Mouse (Mus musculus) CH12.LX (cell line): ENCODE measurements around the gene Chaf1a. TPM values are rescaled to one million over a fixed set of nuclear protein-coding genes. Genes with fewer than 3 reads are reported as not detected.

Source experiments
- DNase-seq: peaks from one replicate; pipeline ENCODE4 v3.0.0-alpha.2; 2013; ENCODE audit errors: extremely low read depth
- H3K27ac ChIP-seq: 2 replicates; pipeline ENCODE4 v1.5.1; 2012; ENCODE audit warnings: low read depth, mild to moderate bottlenecking, control low read depth, moderate library complexity; ENCODE audit not compliant: insufficient read depth
- H3K27me3 ChIP-seq: replicated peaks from 2 replicates; pipeline ENCODE3; 2012; ENCODE audit warnings: inconsistent platforms
- H3K36me3 ChIP-seq, 2 experiments: replicated peaks in 1 of 2; 2 replicates each; pipeline versions ENCODE3 to v1.6.1; 2012; ENCODE audit warnings: inconsistent platforms in 1 of 2, low read length in 1 of 2, mild to moderate bottlenecking in 1 of 2, mixed read lengths in 1 of 2, moderate library complexity in 1 of 2; ENCODE audit not compliant: control insufficient read depth in 1 of 2, insufficient read depth in 1 of 2
- H3K4me1 ChIP-seq, 2 experiments: 2 replicates each; pipeline ENCODE4 v1.6.1; 2012; ENCODE audit warnings: inconsistent platforms in 1 of 2, moderate library complexity in 1 of 2; ENCODE audit not compliant: insufficient read depth in 2 of 2, control insufficient read depth in 1 of 2
- H3K4me2 ChIP-seq: 2 replicates; pipeline ENCODE4 v1.6.1; 2012; ENCODE audit warnings: low read depth, mild to moderate bottlenecking, control low read depth; ENCODE audit not compliant: poor library complexity, insufficient read depth, severe bottlenecking
- H3K4me3 ChIP-seq, 3 experiments: fragments of 150-350 bp in 1 of 3; sonication (generic) in 1 of 3; replicated peaks in 1 of 3; 2 replicates each; pipeline versions ENCODE3 to v1.5.1; 2011 to 2012; ENCODE audit warnings: low read depth in 2 of 3, low read length in 2 of 3, mild to moderate bottlenecking in 2 of 3, moderate library complexity in 2 of 3, control low read depth in 1 of 3, improper control_type of control experiment in 1 of 3, inconsistent platforms in 1 of 3, mixed read lengths in 1 of 3; ENCODE audit not compliant: poor library complexity in 1 of 3
- H3K79me2 ChIP-seq: replicated peaks from 2 replicates; pipeline ENCODE4 v1.6.1; 2012; ENCODE audit warnings: mild to moderate bottlenecking, moderate library complexity; ENCODE audit not compliant: control insufficient read depth, poor library complexity, insufficient read depth, severe bottlenecking; ENCODE audit errors: extremely low read depth
- H3K9ac ChIP-seq: 2 replicates; pipeline ENCODE4 v1.6.1; 2012; ENCODE audit warnings: low read depth, mild to moderate bottlenecking, control low read depth, moderate library complexity; ENCODE audit not compliant: insufficient read depth
- H3K9me3 ChIP-seq: replicated peaks from 2 replicates; pipeline ENCODE3; 2012; ENCODE audit warnings: low read length, inconsistent platforms, mixed read lengths
- CHD1 ChIP-seq: IDR thresholded peaks from 2 replicates; pipeline ENCODE4 v1.6.1; 2012; ENCODE audit warnings: low read depth, low read length, improper control_type of control experiment, inconsistent platforms
- CTCF ChIP-seq, 2 experiments: IDR thresholded peaks in 1 of 2; conservative IDR thresholded peaks in 1 of 2; 2 replicates each; pipeline ENCODE4 v1.5.1; 2011 to 2012; ENCODE audit warnings: low read depth in 2 of 2, low read length in 2 of 2, improper control_type of control experiment in 1 of 2, inconsistent platforms in 1 of 2, mild to moderate bottlenecking in 1 of 2, moderate library complexity in 1 of 2
- ELF1 ChIP-seq: IDR thresholded peaks from 2 replicates; pipeline ENCODE4 v1.6.1; 2014; ENCODE audit warnings: low read depth, mild to moderate bottlenecking, inconsistent platforms, low read length, improper control_type of control experiment
- EP300 ChIP-seq: IDR thresholded peaks from 2 replicates; pipeline ENCODE4 v1.6.1; 2011; ENCODE audit warnings: low read length, improper control_type of control experiment
- GABPA ChIP-seq: IDR thresholded peaks from 2 replicates; pipeline ENCODE4 v1.6.1; 2012; ENCODE audit warnings: low read depth, low read length, improper control_type of control experiment, inconsistent platforms; ENCODE audit not compliant: insufficient replicate concordance
- IRF4 ChIP-seq: IDR thresholded peaks from 2 replicates; pipeline ENCODE4 v1.6.1; 2014; ENCODE audit warnings: low read depth, mild to moderate bottlenecking, inconsistent platforms, low read length, improper control_type of control experiment
- JUND ChIP-seq: conservative IDR thresholded peaks from 2 replicates; pipeline ENCODE4 v1.6.1; 2011; ENCODE audit warnings: low read depth, low read length, improper control_type of control experiment
- MAZ ChIP-seq: IDR thresholded peaks from 2 replicates; pipeline ENCODE4 v1.6.1; 2012; ENCODE audit warnings: low read depth, mild to moderate bottlenecking, inconsistent platforms, low read length, improper control_type of control experiment, moderate library complexity
- MYC ChIP-seq: IDR thresholded peaks from 2 replicates; pipeline ENCODE4 v1.6.1; 2011; ENCODE audit warnings: low read depth, mild to moderate bottlenecking, improper control_type of control experiment, low read length
- PAX5 ChIP-seq: IDR thresholded peaks from 2 replicates; pipeline ENCODE4 v1.6.1; 2012; ENCODE audit warnings: low read length, inconsistent platforms, mixed read lengths
- RCOR1 ChIP-seq: conservative IDR thresholded peaks from 2 replicates; pipeline ENCODE4 v1.6.1; 2012; ENCODE audit warnings: low read depth, mild to moderate bottlenecking, inconsistent platforms, low read length, improper control_type of control experiment
- TBP ChIP-seq: conservative IDR thresholded peaks from 2 replicates; pipeline ENCODE4 v1.6.1; 2011; ENCODE audit warnings: low read depth, low read length, improper control_type of control experiment
- ZC3H11A ChIP-seq: IDR thresholded peaks from 2 replicates; pipeline ENCODE4 v1.6.1; 2012; ENCODE audit warnings: low read depth, mild to moderate bottlenecking, inconsistent platforms, low read length, improper control_type of control experiment
- ZNF384 ChIP-seq: IDR thresholded peaks from 2 replicates; pipeline ENCODE4 v1.6.1; 2012; ENCODE audit warnings: low read depth, low read length, improper control_type of control experiment, inconsistent platforms
- dilution Hi-C: fragments of 300-500 bp; cut with MboI; formaldehyde crosslinking; loops from 2 replicates; pipeline ENCODE4 v1.14.3; 2020; ENCODE audit warnings: low sequenced_read_pairs; ENCODE audit not compliant: extremely low pct_unique_long_range_greater_than_20kb, extremely low pct_ligation_motif_present
- in situ Hi-C: fragments of 300-500 bp; cut with MboI; formaldehyde crosslinking; loops from 3 replicates; pipeline ENCODE4 v1.14.3; 2019; ENCODE audit warnings: low sequenced_read_pairs, low pct_ligation_motif_present, low pct_unique_long_range_greater_than_20kb, mixed read lengths
- polyA plus RNA-seq: library from polyadenylated mRNA; unstranded; fragments of >175 nt; gene quantifications from 2 replicates; pipeline ENCODE4 v1.2.1, GENCODE M21; 2012; ENCODE audit warnings: low read depth; ENCODE audit not compliant: insufficient read length
- total RNA-seq, 2 experiments: library from RNA; depleted of rRNA; stranded (reverse); fragments of 300-350 nt in 1 of 2; fragments of >200 nt in 1 of 2; gene quantifications; 2 replicates each; pipeline ENCODE4 v1.2.3; 2012 to 2014

The Chaf1a gene
- total and polyA plus RNA-seq, 3 experiments, result 18.4 to 97.1 (median 39.3) TPM

DNA sequence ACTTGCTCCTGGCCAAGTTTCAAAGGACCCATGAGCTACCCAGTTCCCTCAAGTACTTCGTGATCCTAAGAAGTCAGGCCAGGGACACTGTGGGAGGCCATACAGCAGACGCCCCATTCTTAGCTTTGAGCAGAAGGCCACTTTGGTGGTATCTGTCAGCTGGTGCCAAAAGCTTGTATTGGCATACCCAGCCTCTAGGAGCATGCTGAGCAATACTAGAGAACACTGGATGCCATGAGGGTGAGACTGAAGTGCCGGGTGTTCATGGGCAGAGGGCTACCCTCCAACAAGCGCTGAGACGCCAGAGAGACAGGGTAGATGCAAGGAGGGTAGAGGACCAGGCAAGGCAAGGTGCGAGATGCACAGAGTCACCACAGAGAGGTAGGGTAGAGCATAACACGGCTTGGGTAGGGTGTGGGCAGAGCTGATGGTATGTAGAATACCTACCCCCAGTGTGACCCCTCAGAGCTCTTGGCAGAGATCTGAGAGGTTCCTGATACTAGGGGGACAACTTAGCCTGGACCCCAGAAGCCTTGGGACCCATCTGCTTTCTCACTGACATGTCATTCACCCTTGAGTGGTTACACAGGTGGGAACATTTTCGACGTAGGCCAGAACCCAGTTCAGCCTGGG is 9.9 kb upstream of the Chaf1a start:
- Histone ChIP-seq H3K79me2 (peaks cover 79% of the 10 kb centered on the region), H3K9me3 (no peaks in the 10 kb centered on the region), H3K4me1 (peaks cover 25 to 93% of the 10 kb centered on the region in 2 experiments), H3K4me3 (no peak overlapping the region), H3K27me3 (no peaks in the 10 kb centered on the region), H3K36me3 (peaks cover 35 to 82% of the 10 kb centered on the region in 2 experiments), H3K9ac (no peak overlapping the region), H3K4me2 (no peak overlapping the region), H3K27ac (no peak overlapping the region)
- in situ Hi-C loops (no loop called here), dilution Hi-C loops (no loop called here)
- no peak for DNase-seq
- TF ChIP-seq RCOR1 (no peak), CTCF (conservative IDR thresholded peaks at IDR 0.05 in 1 of 2, IDR thresholded peaks at IDR 0.05 in 1 of 2; ENCODE audit: low read depth in 2 of 2, low read length in 2 of 2) (no peak), PAX5 (no peak), ELF1 (no peak), EP300 (no peak), MYC (no peak)

DNA sequence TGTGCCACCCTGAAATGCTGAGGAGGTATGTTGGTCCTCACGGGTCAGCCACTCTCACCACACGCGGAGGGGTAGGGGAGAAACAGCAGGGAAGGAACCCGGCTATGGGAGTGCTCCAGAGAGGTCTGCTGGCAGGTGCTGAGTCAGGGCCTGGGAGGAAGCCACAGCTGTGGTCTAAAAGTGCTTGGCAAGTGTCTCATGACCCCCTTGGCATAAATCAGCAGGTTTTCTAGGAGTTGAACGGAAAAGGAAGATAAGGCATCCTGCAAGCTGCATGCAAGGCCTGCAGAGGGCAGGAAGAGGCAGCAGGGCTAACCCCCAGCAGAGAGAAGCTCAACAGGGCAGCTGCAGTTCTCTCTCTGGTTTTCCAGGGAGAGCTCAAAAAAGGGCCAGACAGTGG is 9.3 kb upstream of the Chaf1a start:
- Histone ChIP-seq H3K9ac (no peak overlapping the region), H3K4me2 (no peak overlapping the region), H3K79me2 (peaks cover 80% of the 10 kb centered on the region), H3K27ac (no peak overlapping the region), H3K27me3 (no peaks in the 10 kb centered on the region), H3K4me3 (no peak overlapping the region), H3K9me3 (no peaks in the 10 kb centered on the region), H3K4me1 (peaks cover 25 to 89% of the 10 kb centered on the region in 2 experiments), H3K36me3 (peaks cover 35 to 79% of the 10 kb centered on the region in 2 experiments)
- dilution Hi-C loops, result no loop called here
- TF ChIP-seq JUND (no peak), PAX5 (no peak)
- in situ Hi-C loops, result no loop called here
- no peak for DNase-seq

DNA sequence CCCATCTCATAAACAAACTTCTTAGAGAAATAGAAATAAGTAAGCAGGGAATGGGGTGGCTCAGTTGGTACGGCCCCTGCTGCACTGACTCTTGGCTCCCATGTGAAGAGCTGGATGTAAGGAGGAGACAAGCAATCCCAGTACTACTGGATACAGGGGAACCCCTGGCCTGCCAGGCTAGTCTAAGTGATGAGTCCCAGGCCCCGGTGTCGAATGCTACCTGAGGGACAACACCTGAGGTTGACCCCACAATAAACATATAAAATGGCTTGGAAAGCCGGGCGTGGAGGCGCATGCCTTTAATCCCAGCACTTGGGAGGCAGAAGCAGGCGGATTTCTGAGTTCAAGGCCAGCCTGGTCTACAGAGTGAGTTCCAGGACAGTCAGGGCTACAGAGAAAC is 8.8 kb upstream of the Chaf1a start:
- TF ChIP-seq CHD1 (no peak), TBP (no peak), ZC3H11A (no peak), IRF4 (no peak), ZNF384 (no peak), GABPA (no peak), MAZ (no peak)
- no peaks in the 10 kb centered on the region for H3K9me3 ChIP-seq
- peaks cover 25 to 84% of the 10 kb centered on the region in 2 experiments for H3K4me1 ChIP-seq
- peaks cover 35 to 74% of the 10 kb centered on the region in 2 experiments for H3K36me3 ChIP-seq
- no peak overlapping the region for H3K4me2 ChIP-seq
- no peak overlapping the region for H3K9ac ChIP-seq
- no peak overlapping the region for H3K27ac ChIP-seq
- in situ Hi-C loops, result no loop called here
- H3K27me3 ChIP-seq, result no peaks in the 10 kb centered on the region
- dilution Hi-C loops, result no loop called here
- H3K79me2 ChIP-seq, result peaks cover 84% of the 10 kb centered on the region
- H3K4me3 ChIP-seq, result no peak overlapping the region
- no peak for DNase-seq
